Mouse (Mus musculus): ENCODE data around the gene Ushbp1. TPM values are rescaled to one million over a fixed set of nuclear protein-coding genes. Genes with fewer than 3 reads are reported as not detected.

Ushbp1 gene
- 0.26 TPM for polyA plus RNA-seq (2017; shearing (Covaris generic))

GRCm38 (mm10) chr8:71395629-71396028 is at the start of gene Ushbp1:
Ushbp1 (minus strand) TSS chr8:71395802.

GRCm38 (mm10) chr8:71405401-71406098 is 9.9 kb upstream of the Ushbp1 start, which contains the start of gene Ankle1:
Ankle1 (plus strand) TSS chr8:71406010.

DNA sequence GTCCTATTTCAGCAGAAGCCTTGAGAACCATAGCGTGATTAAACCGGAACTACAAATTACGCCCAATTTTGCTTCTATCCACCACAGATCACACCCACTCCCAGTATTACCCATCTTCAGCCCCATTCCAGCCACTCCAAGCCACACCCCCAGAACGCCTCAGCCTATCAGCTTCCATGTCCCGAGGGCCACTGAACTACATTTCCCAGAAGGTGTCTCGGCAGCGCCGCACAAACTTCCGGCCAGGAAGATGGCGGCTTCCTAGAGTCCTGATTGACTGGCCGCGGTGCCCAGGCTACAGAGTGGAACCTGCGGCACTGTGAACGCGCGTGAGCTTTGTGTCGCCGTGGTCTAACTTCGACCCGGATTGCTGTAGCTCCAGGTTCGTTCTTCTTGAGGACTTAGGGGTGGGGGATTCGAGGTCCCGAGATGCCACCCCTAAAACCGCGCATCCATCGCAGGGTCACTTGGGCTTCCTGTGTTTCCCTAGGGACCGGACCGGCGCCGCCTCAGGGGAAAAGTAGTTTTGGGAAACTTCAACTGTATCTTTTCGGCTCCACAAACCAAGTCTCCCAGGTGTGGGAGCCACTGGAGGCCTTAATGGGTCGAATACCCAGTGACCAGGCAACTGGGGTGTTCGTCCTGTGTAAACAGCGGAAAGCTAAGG is 1.2 kb upstream of the Ushbp1 start, which contains the start of gene Babam1:
TSS of gene Babam1 (plus strand) at position 223 of the 667 bp plus-strand sequence.

GRCm38 (mm10) chr8:71381421-71381970 is 14.1 kb downstream of the Ushbp1 start, which contains the start of gene Nr2f6:
Nr2f6 (minus strand) TSS chr8:71381960.

DNA sequence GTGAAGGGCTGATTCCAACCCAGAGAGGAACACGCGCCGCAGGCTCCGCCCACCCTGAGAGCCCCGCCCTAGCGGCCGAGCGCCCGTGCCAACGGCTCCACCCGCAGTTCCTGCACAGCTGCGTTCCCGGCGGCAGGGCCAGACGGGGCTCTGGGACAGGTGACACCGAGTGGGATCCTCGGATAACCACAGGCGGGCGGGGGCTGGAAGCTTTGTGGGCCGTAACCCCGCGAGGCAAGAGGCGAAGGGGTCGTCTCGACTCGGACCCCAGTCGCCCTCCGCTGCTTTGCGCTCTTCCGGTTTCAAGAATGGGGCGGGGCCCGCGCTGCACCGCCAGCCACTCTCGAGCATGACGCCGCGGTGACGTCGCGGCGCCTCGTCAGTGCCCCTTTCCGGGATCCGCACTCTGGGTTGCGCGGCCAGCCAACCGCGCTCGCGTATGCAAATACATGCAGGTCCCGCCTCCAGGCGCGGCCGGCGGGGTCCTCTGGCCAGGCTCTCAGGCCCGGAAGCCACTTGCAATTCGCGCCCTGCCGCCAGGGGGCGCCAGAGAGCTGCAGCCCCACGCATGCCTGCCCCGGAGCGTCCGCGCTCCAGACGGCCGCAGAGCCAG is 24.3 kb downstream of the Ushbp1 start, which contains the start of gene Ocel1:
TSS of gene Ocel1 (plus strand) at position 63 of the 613 bp plus-strand sequence.

DNA sequence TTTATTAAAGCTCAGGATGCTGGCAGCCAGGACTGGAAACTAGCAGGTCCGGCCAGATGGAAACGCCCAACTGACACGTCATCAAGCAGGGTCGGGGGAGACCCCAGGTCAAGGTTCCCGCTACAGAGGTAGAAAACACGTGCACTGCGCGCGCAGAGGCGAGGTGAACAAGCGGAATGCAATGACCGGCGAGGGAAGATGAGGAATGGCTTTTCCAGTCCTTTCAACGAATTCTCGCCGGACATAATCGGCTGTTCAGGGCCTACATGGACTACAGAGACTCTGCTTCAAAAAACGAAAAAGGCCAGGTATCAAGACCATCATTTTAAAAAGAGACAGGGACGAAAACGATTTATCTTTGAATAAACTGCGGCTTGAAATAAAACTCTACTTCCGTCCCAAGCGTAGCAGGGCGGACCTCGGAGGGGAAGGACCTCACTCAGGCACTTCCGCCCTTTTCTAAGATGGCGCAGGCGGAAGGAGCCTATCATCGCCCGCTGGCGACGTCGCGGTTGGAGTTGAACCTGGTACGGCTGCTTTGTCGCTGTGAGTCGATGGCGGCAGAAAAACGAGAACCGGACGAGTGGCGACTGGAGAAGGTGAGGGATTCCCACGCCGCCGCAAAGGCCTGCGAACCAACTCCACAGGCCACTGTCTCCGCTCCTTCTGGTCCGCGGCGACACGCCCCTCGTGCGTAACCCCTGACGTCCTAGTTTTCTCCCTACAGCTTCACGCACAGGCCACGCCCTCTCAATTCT is 28.7 kb downstream of the Ushbp1 start, which contains the start of gene Use1:
TSS of gene Use1 (plus strand) at position 78 of the 758 bp plus-strand sequence.

Other genes starting within 250 kb of the Ushbp1 start
- gene Myo9b, start 123.1 kb downstream of the Ushbp1 start, polyA plus RNA-seq (2017; shearing (Covaris generic)) = 63.8 TPM
- 36.5 TPM for gene Haus8, start 122.9 kb downstream of the Ushbp1 start, polyA plus RNA-seq (2017; shearing (Covaris generic))
- 143 TPM for gene Use1, start 29.0 kb downstream of the Ushbp1 start, polyA plus RNA-seq (2017; shearing (Covaris generic))
- 19.0 TPM for gene Ocel1, start 24.5 kb downstream of the Ushbp1 start, polyA plus RNA-seq (2017; shearing (Covaris generic))
- 8.1 TPM for gene Nr2f6, start 13.8 kb downstream of the Ushbp1 start, polyA plus RNA-seq (2017; shearing (Covaris generic))
- 116 TPM for gene Babam1, start 1.1 kb upstream of the Ushbp1 start, polyA plus RNA-seq (2017; shearing (Covaris generic))
- 1.4 TPM for gene Ankle1, start 10.2 kb upstream of the Ushbp1 start, polyA plus RNA-seq (2017; shearing (Covaris generic))
- gene Abhd8, start 67.9 kb upstream of the Ushbp1 start, polyA plus RNA-seq (2017; shearing (Covaris generic)) = 156 TPM
- 72.6 TPM for gene Mrpl34, start 69.2 kb upstream of the Ushbp1 start, polyA plus RNA-seq (2017; shearing (Covaris generic))
- 106 TPM for gene Dda1, start 73.4 kb upstream of the Ushbp1 start, polyA plus RNA-seq (2017; shearing (Covaris generic))
- 16.2 TPM for gene Ano8, start 90.2 kb upstream of the Ushbp1 start, polyA plus RNA-seq (2017; shearing (Covaris generic))
- 10.7 TPM for gene Gtpbp3, start 92.3 kb upstream of the Ushbp1 start, polyA plus RNA-seq (2017; shearing (Covaris generic))
- 0.55 TPM for gene Plvap, start 116.0 kb upstream of the Ushbp1 start, polyA plus RNA-seq (2017; shearing (Covaris generic))
- 0.19 TPM for gene Ccdc194, start 129.9 kb upstream of the Ushbp1 start, polyA plus RNA-seq (2017; shearing (Covaris generic))
- gene Bst2, start 141.7 kb upstream of the Ushbp1 start, polyA plus RNA-seq (2017; shearing (Covaris generic)) = 116 TPM
- gene Mvb12a, start 147.1 kb upstream of the Ushbp1 start, polyA plus RNA-seq (2017; shearing (Covaris generic)) = 96.2 TPM
- 2.2 TPM for gene Tmem221, start 163.1 kb upstream of the Ushbp1 start, polyA plus RNA-seq (2017; shearing (Covaris generic))
- 0.25 TPM for gene Nxnl1, start 170.8 kb upstream of the Ushbp1 start, polyA plus RNA-seq (2017; shearing (Covaris generic))
- gene Slc27a1, start 173.1 kb upstream of the Ushbp1 start, polyA plus RNA-seq (2017; shearing (Covaris generic)) = 15.6 TPM
- 115 TPM for gene Pgls, start 196.4 kb upstream of the Ushbp1 start, polyA plus RNA-seq (2017; shearing (Covaris generic))
- gene Fam129c, start 201.8 kb upstream of the Ushbp1 start, polyA plus RNA-seq (2017; shearing (Covaris generic)) = 13.0 TPM
- gene Colgalt1, start 215.2 kb upstream of the Ushbp1 start, polyA plus RNA-seq (2017; shearing (Covaris generic)) = 51.1 TPM

Data from CD4-positive, CD25-positive, alpha-beta regulatory T cell (primary cell).